Mouse (Mus musculus) cerebellum, adult 2 months (tissue): ENCODE data around the gene Nop53. TPM values are rescaled to one million over a fixed set of nuclear protein-coding genes. Genes with fewer than 3 reads are reported as not detected.
A peak's percentile ranks its signal among the peaks of the same experiment; 100 is the strongest.

Source experiments
- DNase-seq, 2 experiments: peaks; one replicate each; pipeline ENCODE4 v3.0.0; 2021
- H3K27ac ChIP-seq: fragments of 200-500 bp; 2 replicates; pipeline ENCODE4 v1.5.1; 2012; ENCODE audit warnings: low read length, control low read depth, inconsistent platforms; ENCODE audit not compliant: insufficient read depth
- H3K27me3 ChIP-seq: fragments of 200-500 bp; 2 replicates; pipeline ENCODE4 v1.6.1; 2012; ENCODE audit warnings: inconsistent platforms, mild to moderate bottlenecking, low read length, moderate library complexity; ENCODE audit not compliant: control insufficient read depth, insufficient read depth
- H3K4me1 ChIP-seq: fragments of 200-500 bp; 2 replicates; pipeline ENCODE4 v1.6.1; 2011; ENCODE audit warnings: low read length; ENCODE audit not compliant: control insufficient read depth, insufficient read depth
- H3K4me3 ChIP-seq: fragments of 200-500 bp; replicated peaks from 2 replicates; pipeline ENCODE3; 2011; ENCODE audit warnings: mild to moderate bottlenecking, low read depth, low read length, control low read depth; ENCODE audit not compliant: insufficient read depth
- CTCF ChIP-seq: fragments of 200-500 bp; IDR thresholded peaks from 2 replicates; pipeline ENCODE4 v1.5.1; 2011; ENCODE audit warnings: low read depth, mild to moderate bottlenecking, control low read depth, low read length, moderate library complexity, borderline replicate concordance; ENCODE audit not compliant: insufficient read depth
- POLR2A ChIP-seq: fragments of 200-500 bp; IDR thresholded peaks from 2 replicates; pipeline ENCODE4 v1.6.1; 2011; ENCODE audit warnings: low read length, control low read depth, borderline replicate concordance; ENCODE audit not compliant: insufficient read depth
- WGBS: fragments of 180-500 bp; shearing (Covaris S2); methylation state at CpG from one replicate; pipeline ENCODE4 v1.1.7; 2018; 5-methylcytosine and 5-hydroxymethylcytosine counted together
- polyA plus RNA-seq: library from polyadenylated mRNA; depleted of rRNA; stranded (reverse); fragments of >200 nt; gene quantifications from 2 replicates; pipeline ENCODE4 v1.2.3, GENCODE M21; 2012

The Nop53 gene
- polyA plus RNA-seq, 1 experiment: 108 TPM

- DNase-seq: peak; percentile 65 to 67
- peak; percentile 91 for TF ChIP-seq CTCF
- no peak for TF ChIP-seq POLR2A
- H3K27me3 ChIP-seq: no peaks in the 10 kb centered on the region
- H3K4me3 ChIP-seq: no peak overlapping the region
- H3K4me1 ChIP-seq: peaks cover 10% of the 10 kb centered on the region
- WGBS: 74% methylated on average over 4 of the region's 4 CpGs
- H3K27ac ChIP-seq: no peak overlapping the region
These were observed 30.0 kb upstream of the Nop53 start for GRCm38 (mm10) chr7:15975904-15976303.

- Histone ChIP-seq H3K4me3 (no peak overlapping the region), H3K27ac (no peak overlapping the region), H3K27me3 (no peaks in the 10 kb centered on the region), H3K4me1 (peaks cover 5% of the 10 kb centered on the region)
- WGBS: 93% methylated on average over 10 of the region's 10 CpGs
- TF ChIP-seq POLR2A (no peak), CTCF (no peak)
- DNase-seq: no peak
These were observed 29.6 kb upstream of the Nop53 start for GRCm38 (mm10) chr7:15975451-15975850.

GRCm38 (mm10) chr7:15974712-15975111, 28.8 kb upstream of the Nop53 start:
- Histone ChIP-seq H3K4me1 (no peaks in the 10 kb centered on the region), H3K4me3 (no peak overlapping the region), H3K27ac (no peak overlapping the region), H3K27me3 (no peaks in the 10 kb centered on the region)
- DNase-seq: peak; percentile 59 to 73
- 26% methylated on average over 5 of the region's 5 CpGs for whole genome bisulfite sequencing
- peak; percentile 86 for TF ChIP-seq CTCF
- no peak for TF ChIP-seq POLR2A

GRCm38 (mm10) chr7:15972247-15972646, 26.4 kb upstream of the Nop53 start:
- Histone ChIP-seq H3K4me3 (no peak overlapping the region), H3K27ac (no peak overlapping the region), H3K27me3 (no peaks in the 10 kb centered on the region), H3K4me1 (no peaks in the 10 kb centered on the region)
- TF ChIP-seq POLR2A (no peak), CTCF (no peak)
- DNase-seq: no peak
- 67% methylated on average over 25 of the region's 25 CpGs for WGBS

- Histone ChIP-seq H3K4me3 (no peak overlapping the region), H3K27me3 (no peaks in the 10 kb centered on the region), H3K27ac (no peak overlapping the region), H3K4me1 (no peaks in the 10 kb centered on the region)
- 0 out of 2 replicates have a peak, but pooled peaks have one; percentile 3 for TF ChIP-seq CTCF
- no peak for TF ChIP-seq POLR2A
- DNase-seq: no peak
- 71% methylated on average over 3 of the region's 3 CpGs for WGBS
These were observed 23.8 kb upstream of the Nop53 start for GRCm38 (mm10) chr7:15969674-15970073.

GRCm38 (mm10) chr7:15968322-15968721, 22.4 kb upstream of the Nop53 start:
- WGBS: 85% methylated on average over 8 of the region's 8 CpGs
- H3K4me1 ChIP-seq: no peaks in the 10 kb centered on the region
- H3K27ac ChIP-seq: no peak overlapping the region
- TF ChIP-seq POLR2A (no peak), CTCF (no peak)
- H3K27me3 ChIP-seq: no peaks in the 10 kb centered on the region
- H3K4me3 ChIP-seq: no peak overlapping the region
- no peak for DNase-seq

GRCm38 (mm10) chr7:15967312-15967711, 21.4 kb upstream of the Nop53 start, which contains the start of gene Ehd2:
Gene Ehd2, minus strand, starts transcription at chr7:15967567.
- peak; percentile 69 to 74 for DNase-seq
- WGBS: under 1% methylated on average over 22 of the region's 22 CpGs
- Histone ChIP-seq H3K4me3 (peak within 1 kb of the TSS; percentile 47), H3K27ac (no peak within 1 kb of the TSS), H3K4me1 (no peaks in the 10 kb centered on the region), H3K27me3 (no peaks in the 10 kb centered on the region)
- peak; percentile 85 for TF ChIP-seq CTCF
- TF ChIP-seq POLR2A: peak; percentile 63

GRCm38 (mm10) chr7:15966489-15966888, 20.6 kb upstream of the Nop53 start:
- no peaks in the 10 kb centered on the region for H3K4me1 ChIP-seq
- DNase-seq: no peak
- no peak overlapping the region for H3K4me3 ChIP-seq
- no peak overlapping the region for H3K27ac ChIP-seq
- WGBS: 74% methylated on average over 3 of the region's 3 CpGs
- H3K27me3 ChIP-seq: no peaks in the 10 kb centered on the region
- TF ChIP-seq POLR2A: no peak
- no peak for TF ChIP-seq CTCF
